Mouse (Mus musculus): ENCODE results near the gene 1700122O11Rik.
A peak's percentile ranks its signal among the peaks of the same experiment; 100 is the strongest.

1700122O11Rik gene

GRCm38 (mm10) chr17:48028250-48028649, 9.8 kb downstream of the 1700122O11Rik start:
- DNase-seq (ENCODE audit: low read depth) = no peak

- no peak for DNase-seq (ENCODE audit: low read depth)
Measured at GRCm38 (mm10) chr17:48027677-48028076, 10.4 kb downstream of the 1700122O11Rik start.

GRCm38 (mm10) chr17:48027019-48027418, 11.1 kb downstream of the 1700122O11Rik start:
- DNase-seq (ENCODE audit: low read depth) = no peak

GRCm38 (mm10) chr17:48024045-48024444, 14.0 kb downstream of the 1700122O11Rik start:
- DNase-seq (ENCODE audit: low read depth) = no peak

GRCm38 (mm10) chr17:48019585-48019984, 18.5 kb downstream of the 1700122O11Rik start:
- DNase-seq (ENCODE audit: low read depth) = no peak

- no peak for DNase-seq (ENCODE audit: low read depth)
Measured at GRCm38 (mm10) chr17:48016566-48016965, 21.5 kb downstream of the 1700122O11Rik start.

- no peak for DNase-seq (ENCODE audit: low read depth)
Measured at GRCm38 (mm10) chr17:48012561-48012960, 25.5 kb downstream of the 1700122O11Rik start.

- no peak for DNase-seq (ENCODE audit: low read depth)
Measured at GRCm38 (mm10) chr17:48011105-48011504, 27.0 kb downstream of the 1700122O11Rik start.

- DNase-seq (ENCODE audit: low read depth) = no peak
Measured at GRCm38 (mm10) chr17:48010283-48010682, 27.8 kb downstream of the 1700122O11Rik start.

GRCm38 (mm10) chr17:48005816-48006215, 32.3 kb downstream of the 1700122O11Rik start:
- no peak for DNase-seq (ENCODE audit: low read depth)

- no peak for DNase-seq (ENCODE audit: low read depth)
Measured at GRCm38 (mm10) chr17:48005091-48005490, 33.0 kb downstream of the 1700122O11Rik start.

GRCm38 (mm10) chr17:48004619-48005018, 33.5 kb downstream of the 1700122O11Rik start:
- no peak for DNase-seq (ENCODE audit: low read depth)

- DNase-seq (ENCODE audit: low read depth) = no peak
Measured at GRCm38 (mm10) chr17:48002486-48002885, 35.6 kb downstream of the 1700122O11Rik start.

GRCm38 (mm10) chr17:48001586-48002361, 36.3 kb downstream of the 1700122O11Rik start:
- DNase-seq (ENCODE audit: low read depth) = peak; percentile 76

GRCm38 (mm10) chr17:48001157-48001556, 36.9 kb downstream of the 1700122O11Rik start:
- no peak for DNase-seq (ENCODE audit: low read depth)

GRCm38 (mm10) chr17:47999812-48000211, 38.3 kb downstream of the 1700122O11Rik start:
- DNase-seq (ENCODE audit: low read depth) = no peak

GRCm38 (mm10) chr17:47999403-47999802, 38.7 kb downstream of the 1700122O11Rik start:
- no peak for DNase-seq (ENCODE audit: low read depth)

GRCm38 (mm10) chr17:47997806-47998205, 40.3 kb downstream of the 1700122O11Rik start:
- no peak for DNase-seq (ENCODE audit: low read depth)

GRCm38 (mm10) chr17:47990392-47991123, 47.5 kb downstream of the 1700122O11Rik start:
- no peak for DNase-seq (ENCODE audit: low read depth)

- DNase-seq (ENCODE audit: low read depth) = peak; percentile 40
Measured at GRCm38 (mm10) chr17:47989951-47990378, 48.1 kb downstream of the 1700122O11Rik start.

GRCm38 (mm10) chr17:47988811-47989210, 49.3 kb downstream of the 1700122O11Rik start:
- DNase-seq (ENCODE audit: low read depth) = no peak

- DNase-seq (ENCODE audit: low read depth) = peak; percentile 24
Measured at GRCm38 (mm10) chr17:47988074-47988473, 50.0 kb downstream of the 1700122O11Rik start.

Data from induced T-regulatory cell, adult 2 months (primary cell).